Mouse (Mus musculus) common myeloid progenitor, adult 5-6 weeks (primary cell): ENCODE results near the gene Ppfibp1. TPM values are rescaled to one million over a fixed set of nuclear protein-coding genes. Genes with fewer than 3 reads are reported as not detected.
"Not testable (repeated sequence)": the region's sequence is repeated elsewhere in the genome, so short reads cannot be mapped to it uniquely, and the experiment has no call there.

ENCODE experiments used
- ATAC-seq: replicated peaks from 2 replicates; pipeline ENCODE4 v1.8.0; 2016; ENCODE audit warnings: low read depth, mild to moderate bottlenecking, moderate TSS enrichment, inconsistent platforms; ENCODE audit not compliant: poor library complexity, severe bottlenecking
- total RNA-seq: library from RNA; stranded (forward); fragments of 200-1000, 187-1606 nt; gene quantifications from 2 replicates; pipeline ENCODE4 v1.2.3, GENCODE M21; 2017

The Ppfibp1 gene
- total RNA-seq = 12.2 and 14.4 TPM in 2 replicates

- peak; percentile 90 for ATAC-seq
These were observed at the start of gene Ppfibp1 for GRCm38 (mm10) chr6:146887958-146888659. Gene Ppfibp1, plus strand, starts transcription at chr6:146888487.

DNA sequence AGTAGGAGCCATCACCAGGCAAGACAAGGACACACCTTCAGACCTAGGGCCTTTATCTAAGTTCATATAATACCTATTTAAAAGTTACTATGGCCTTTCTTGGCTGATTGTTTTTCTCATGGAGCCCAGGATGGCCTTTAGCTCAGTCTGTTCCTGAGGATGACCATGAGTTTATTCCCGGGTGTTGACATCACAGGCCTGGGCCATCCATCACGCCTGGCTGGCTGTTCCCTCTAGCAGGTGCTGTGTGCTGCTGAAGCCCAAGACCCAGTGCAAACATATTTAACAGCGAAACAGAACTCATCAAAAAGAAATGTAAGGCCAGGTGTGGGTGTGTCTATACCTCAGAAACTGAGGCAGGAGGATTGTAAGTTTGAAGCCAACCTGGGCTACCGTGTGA, 49.4 kb upstream of the Ppfibp1 start:
- ATAC-seq = no peak

- ATAC-seq = no peak
These were observed 43.4 kb upstream of the Ppfibp1 start for GRCm38 (mm10) chr6:146844867-146845266.

DNA sequence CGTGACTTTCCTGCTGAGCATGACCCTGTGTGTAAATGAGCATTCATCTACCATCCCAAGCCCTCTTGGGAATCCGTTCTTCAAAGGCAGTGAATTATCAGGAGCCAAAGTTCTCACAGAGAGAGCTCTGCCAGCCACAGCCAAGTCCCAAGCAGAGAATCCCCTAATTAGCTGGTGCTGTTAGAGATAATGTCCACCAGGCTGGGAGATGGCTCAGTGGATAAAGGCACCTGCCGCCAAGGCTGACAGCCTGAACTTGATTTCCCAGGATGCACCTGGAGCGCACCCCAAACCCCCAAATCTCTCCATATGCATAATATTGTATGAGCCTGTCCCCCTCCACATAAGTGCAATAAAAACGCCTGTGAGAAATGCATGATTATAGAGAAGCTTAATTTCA, 42.9 kb upstream of the Ppfibp1 start:
- no peak for ATAC-seq

DNA sequence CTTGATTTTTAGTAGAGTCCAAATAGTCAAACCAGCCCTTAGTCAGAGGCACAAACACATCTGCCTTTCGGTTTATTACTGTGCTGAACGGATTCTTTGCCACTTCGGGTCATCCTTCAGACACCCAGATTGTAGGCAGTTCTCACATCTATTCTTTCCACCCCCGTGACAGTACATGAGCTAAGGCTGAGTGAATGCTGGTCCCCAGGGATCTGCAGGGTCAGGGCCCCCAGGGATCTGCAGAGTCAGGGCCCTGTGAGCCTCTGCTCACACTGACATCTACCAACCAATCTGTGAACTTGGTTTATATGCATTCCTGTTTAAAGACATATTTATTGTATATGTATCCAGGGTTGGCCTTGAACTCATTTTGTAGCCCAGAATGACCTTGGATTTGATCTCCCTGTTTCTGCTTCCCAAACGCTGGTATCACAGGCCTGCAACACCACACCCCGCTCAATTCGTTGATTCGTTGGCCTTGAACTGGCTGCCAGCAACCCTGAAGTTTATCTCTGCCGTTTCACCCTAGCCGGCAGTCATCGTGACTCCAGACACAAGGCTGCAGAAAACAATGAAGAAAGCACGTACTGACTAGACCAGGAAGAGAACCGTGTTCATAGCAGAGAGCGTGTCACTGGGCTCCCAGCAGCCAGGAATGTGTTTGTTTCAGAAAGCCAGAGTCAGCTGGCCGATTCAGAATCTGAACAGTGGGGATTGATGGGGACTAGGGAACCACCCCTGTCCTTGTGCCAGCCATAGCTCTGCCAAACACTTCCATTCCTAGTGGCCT, 42.1 kb upstream of the Ppfibp1 start:
- ATAC-seq = 0 out of 2 replicates have a peak, but pooled peaks have one; percentile 23

- ATAC-seq = no peak
These were observed 40.9 kb upstream of the Ppfibp1 start for GRCm38 (mm10) chr6:146847402-146847801.

- no peak for ATAC-seq
These were observed 40.0 kb upstream of the Ppfibp1 start for GRCm38 (mm10) chr6:146848281-146848680.

GRCm38 (mm10) chr6:146850050-146850449, 38.2 kb upstream of the Ppfibp1 start, which contains the start of gene Smco2:
Gene Smco2, plus strand, starts transcription at chr6:146850104.
- ATAC-seq = no peak

DNA sequence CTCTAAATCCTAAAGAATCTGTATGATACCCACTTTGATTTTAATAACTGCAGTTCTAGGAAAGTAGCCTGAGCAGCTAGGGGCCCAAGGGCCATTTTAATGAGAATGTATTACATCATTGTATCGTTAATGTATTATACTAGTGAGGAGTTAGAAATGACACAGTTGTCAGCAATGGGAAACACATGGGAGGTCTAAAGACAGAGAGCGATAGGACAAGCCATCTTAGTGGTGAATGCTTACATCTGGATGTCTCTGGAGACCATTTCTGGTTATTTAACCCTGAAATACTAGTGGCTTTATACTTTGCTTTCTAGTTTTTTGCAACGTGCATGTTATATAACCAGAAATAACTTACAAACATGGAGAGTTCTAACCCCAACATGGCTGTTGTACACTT, 36.4 kb upstream of the Ppfibp1 start:
- ATAC-seq = no peak

GRCm38 (mm10) chr6:146852739-146853138, 35.5 kb upstream of the Ppfibp1 start:
- peak; percentile 45; the same call in 1 of the 2 replicates for ATAC-seq

DNA sequence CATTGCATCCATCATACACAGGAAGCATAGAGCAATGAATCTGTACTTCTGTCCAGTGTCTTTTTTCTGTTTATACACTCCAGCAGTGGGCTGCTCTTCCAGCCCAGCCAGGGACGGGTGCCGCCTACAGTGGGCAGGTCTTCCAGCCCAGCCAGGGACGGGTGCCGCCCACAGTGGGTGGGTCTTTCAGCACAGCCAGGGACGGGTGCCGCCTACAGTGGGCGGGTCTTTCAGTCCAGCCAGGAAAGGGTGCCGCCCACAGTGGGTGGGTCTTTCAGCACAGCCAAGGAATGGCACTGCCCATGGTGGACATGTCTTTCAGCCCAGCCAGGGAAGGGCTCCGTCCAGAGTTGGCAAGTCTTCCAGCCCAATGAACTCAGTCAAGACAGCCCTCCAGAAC, 33.1 kb upstream of the Ppfibp1 start:
- peak; percentile 48; the same call in 1 of the 2 replicates for ATAC-seq

DNA sequence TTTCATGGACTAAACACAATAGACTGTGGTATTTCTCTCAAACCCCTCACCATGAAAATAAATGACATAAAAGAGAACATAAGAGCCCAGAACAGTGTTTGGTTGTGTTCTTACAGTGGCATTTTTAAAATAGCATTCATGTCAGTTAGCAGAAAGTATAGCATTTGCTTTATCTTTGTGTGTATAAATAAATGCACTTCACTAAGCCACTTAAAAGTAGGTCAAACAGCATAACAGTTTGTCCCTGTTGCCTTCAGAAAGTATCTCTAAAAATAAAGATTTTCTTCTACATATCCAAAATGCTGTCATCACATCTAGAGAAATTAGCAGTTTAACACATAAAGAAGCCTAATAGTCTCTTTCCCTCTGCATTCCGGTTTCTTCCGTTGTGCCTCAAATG, 30.9 kb upstream of the Ppfibp1 start:
- ATAC-seq = no peak

GRCm38 (mm10) chr6:146863154-146863553, 25.1 kb upstream of the Ppfibp1 start:
- ATAC-seq = peak; percentile 24; the same call in 1 of the 2 replicates

DNA sequence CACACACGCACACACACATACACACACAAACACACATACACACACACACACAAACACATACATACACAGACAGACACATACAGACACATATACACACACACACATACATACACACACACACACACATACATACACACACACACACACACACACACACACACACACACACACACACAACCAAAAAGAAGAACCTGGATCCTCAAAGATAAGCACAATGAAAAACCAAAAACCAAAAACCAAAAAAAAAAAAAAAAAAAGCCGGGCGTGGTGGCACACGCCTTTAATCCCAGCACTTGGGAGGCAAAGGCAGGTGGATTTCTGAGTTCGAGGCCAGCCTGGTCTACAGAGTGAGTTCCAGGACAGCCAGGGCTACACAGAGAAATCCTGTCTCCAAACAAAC, 23.9 kb upstream of the Ppfibp1 start:
- ATAC-seq = not testable (repeated sequence)

DNA sequence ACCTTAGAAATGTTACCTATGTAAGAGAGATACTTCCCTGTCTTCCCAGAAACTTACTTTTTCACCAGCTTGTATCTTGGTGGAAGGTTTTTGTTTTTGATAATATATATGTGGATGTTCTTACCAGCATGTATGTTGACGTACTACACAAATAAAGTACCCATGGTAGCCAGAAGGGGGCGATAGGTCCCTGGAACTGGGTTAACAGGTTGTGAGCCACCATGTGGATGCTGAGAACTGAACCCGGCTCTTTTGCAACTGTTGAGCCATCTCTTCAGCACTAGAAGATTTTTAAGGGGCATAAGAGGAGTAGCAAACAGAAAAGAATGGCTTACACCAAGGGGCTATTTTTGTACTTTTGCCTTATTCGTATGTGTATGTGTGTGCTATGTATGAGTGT, 22.6 kb upstream of the Ppfibp1 start:
- no peak for ATAC-seq

DNA sequence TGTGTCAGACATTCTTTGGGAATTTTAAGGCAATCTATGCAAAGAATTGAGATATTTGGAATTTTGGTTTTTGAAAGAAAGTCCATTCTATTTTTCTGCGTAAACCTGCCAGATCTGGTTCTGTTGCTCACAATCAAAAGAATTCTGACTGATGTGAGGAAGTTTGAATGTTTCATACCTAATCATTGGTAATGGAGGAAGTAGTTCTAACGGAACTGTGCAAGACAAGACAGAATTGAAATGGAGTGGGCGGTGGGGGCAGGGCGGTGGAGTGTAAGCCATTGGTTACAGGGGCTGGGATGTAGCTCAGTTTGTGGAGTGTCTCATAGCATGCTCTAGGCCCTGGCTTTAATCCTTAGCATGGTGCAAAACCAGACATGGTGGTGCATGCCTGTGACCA, 16.3 kb upstream of the Ppfibp1 start:
- peak; percentile 50; the same call in 1 of the 2 replicates for ATAC-seq

DNA sequence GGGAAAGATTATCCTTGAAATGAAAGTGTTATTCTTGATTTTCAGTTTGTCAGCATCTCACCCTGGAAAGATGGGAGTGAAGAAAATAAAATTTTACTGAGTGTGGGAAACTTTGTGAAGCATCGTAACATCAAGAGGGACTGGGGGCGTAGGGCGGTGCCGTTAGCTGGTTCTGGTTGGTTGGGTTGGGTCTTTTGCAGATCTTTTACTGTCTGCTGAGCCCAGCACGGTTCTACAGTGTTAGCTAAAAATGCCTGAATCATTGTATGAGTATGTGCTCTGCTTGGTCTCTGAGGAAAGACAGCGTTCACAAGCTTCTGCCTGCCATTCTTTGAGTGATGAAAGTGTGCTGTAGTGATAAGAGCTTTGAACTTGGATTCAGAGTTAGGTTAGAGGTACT, 13.9 kb upstream of the Ppfibp1 start:
- no peak for ATAC-seq

- no peak for ATAC-seq
These were observed 11.5 kb upstream of the Ppfibp1 start for GRCm38 (mm10) chr6:146876820-146877219.

DNA sequence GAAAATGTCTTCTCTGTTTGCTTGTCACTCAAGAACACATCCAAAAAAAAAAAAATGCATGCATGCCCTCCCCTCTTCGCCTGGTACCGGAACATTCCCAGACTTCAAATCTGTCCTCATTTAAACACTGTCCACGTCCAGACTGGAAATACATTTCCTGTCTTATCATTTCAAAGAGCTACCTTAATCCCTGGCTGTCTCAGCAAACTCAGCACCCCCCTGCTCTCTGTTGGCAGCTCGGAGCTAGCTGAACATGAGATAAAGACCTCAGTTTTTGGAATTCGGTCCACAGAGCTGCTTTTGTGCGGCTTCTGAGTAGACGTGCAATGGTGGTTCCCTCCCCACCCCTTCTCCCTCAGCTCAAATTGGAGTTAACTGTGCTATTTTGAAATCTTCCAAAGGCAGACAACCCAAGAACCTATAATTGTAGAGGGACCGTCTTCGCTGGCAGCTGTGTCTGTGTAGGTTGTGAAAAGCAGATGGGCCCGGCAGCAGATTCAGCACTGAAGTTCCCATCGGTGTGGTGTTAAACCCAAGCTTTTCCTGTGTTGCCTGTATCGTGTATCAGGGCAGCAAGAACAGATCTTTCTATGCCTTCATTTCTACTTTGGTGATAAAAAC, 10.8 kb upstream of the Ppfibp1 start:
- no peak for ATAC-seq

GRCm38 (mm10) chr6:146878926-146879325, 9.4 kb upstream of the Ppfibp1 start:
- ATAC-seq = no peak

DNA sequence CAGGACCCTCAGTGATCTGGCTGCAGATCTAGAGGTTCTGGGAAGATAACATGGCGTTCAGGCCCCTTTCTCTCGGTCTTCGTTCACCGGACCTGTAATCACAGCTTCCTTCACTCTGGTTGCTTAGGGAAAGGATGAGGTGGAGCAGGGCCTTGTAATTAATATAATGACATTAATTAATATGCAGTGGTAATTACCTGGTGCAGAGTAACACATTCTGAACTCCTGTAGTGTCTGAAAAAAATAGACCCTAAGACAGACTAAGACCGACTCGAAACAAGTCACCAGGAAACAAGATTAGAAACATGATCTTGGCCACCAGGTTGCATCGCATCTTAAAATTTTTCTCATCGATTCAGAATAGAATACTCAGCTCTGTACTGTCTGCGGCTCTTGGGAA, 8.4 kb upstream of the Ppfibp1 start:
- ATAC-seq = no peak
